Mouse (Mus musculus) cerebellum, adult 9-11 months (tissue): ENCODE measurements at regions not wholly inside any gene's neighbourhood (a gene's known extent, or its start where the extent isn't known, plus 50 kb on each side); places are given as distances from the start of the nearest gene placed in this dataset.
"Not testable (repeated sequence)": the region's sequence is repeated elsewhere in the genome, so short reads cannot be mapped to it uniquely, and the experiment has no call there.

ENCODE experiments used
- DNase-seq: peaks from one replicate; pipeline ENCODE4 v3.0.0; 2022

DNA sequence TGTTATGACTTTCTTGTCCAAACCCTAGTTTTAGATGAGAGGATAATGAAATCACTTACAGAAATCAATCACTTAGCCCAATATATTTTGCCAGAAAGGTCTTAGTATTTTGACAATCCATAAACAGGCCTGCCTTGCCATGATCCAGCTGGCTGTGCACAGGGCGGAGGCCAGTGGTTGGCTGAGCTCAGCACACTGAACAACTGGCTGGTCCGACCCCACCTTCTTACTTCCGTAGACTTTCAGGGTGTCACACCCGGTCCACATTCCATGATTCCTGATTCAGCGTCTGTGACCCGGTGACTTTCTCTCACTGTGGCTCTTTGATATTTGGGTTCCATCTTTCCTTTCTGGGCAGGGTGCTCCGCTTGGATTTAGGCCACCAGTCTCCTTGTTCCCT lies 133.8 kb downstream of the Phlda1 start:
- no peak for DNase-seq

GRCm38 (mm10) chr10:111642683-111643082 lies 136.6 kb downstream of the Phlda1 start:
- DNase-seq = no peak

- not testable (repeated sequence) for DNase-seq
These were observed 147.7 kb downstream of the Phlda1 start for GRCm38 (mm10) chr10:111653773-111654172.

DNA sequence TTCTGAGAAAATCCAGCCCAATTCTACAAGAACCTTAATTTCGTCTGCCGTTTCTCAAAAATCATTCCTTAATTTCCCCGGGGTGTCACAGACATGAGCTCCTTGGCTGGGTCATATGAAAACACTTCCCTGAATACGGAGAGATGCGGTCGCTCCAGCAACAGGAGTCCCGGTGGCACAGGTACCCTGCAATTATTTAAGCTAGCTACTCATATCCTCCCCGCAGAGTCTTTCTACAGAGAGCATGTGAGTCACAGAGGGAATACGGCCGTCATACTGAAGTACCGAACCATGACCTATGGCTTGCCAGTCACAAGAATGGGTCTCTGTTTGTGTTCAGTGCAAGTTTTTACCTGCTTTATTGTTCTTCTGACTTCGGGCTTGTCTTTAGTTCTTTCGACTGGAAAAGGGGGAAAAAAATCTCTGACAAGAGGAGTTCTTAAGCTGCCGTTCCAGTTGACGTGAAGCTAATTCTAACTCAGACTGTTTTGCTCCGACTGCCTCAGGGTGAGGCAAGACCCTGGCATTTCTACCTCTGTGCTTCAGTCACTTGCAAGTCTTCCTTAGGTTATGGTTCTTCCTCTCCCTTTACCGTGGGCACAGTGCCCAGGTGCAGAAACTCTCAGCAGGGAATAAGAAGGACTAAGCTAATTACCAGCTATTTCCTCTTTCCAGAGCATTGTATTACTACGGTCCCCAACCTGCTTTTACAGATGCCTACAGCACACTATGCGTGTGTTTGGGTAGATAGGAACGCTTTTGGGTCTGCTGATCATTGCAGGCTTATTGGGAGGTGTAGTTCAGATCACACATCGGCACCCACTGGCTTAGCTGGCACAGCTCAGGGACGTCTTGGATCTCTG lies 148.5 kb downstream of the Phlda1 start:
- no peak for DNase-seq

- no peak for DNase-seq
These were observed 152.7 kb downstream of the Phlda1 start for GRCm38 (mm10) chr10:111658828-111659227.

DNA sequence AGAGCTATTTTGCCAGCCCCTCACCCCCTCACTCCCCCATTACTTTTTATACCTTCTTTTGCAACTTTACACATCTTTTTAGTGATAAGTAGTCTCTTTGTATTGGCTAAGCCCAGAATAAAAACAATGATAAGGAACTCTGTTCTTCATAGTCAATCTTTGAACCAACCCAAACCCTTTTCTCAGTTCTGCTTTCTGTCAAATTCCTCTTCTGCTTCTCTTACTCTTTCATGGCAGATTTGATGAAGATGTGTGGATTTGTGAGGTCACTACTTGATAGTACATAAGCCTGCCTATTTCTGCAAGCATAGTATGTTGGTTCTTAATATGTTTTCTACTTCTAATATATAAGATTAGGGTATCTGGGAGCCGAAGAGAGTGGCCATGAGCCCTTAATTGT lies 156.6 kb downstream of the Phlda1 start:
- no peak for DNase-seq

- no peak for DNase-seq
These were observed 159.7 kb downstream of the Phlda1 start for GRCm38 (mm10) chr10:111665834-111666233.

DNA sequence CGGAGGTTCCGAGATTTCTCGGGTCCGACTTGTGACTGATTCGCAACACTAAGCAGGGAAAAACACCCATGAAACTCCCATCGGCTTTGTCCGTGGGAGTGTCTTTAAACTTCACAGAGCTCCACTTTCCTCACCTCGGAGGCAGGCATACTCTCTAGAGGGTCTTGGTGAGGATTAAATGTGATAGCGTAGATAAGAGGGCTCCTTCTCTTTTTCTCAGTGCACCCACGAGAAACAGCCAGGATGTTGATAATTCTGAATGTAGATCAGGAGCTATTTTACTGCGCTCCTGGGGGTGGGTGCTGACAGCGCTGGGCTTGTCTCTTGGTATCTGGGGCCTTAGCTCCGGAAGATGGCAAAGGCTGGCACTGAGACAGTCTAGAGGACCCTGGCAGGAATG lies 160.9 kb downstream of the Phlda1 start:
- DNase-seq = no peak

- DNase-seq = no peak
These were observed 162.6 kb downstream of the Phlda1 start for GRCm38 (mm10) chr10:111668639-111669038.

- DNase-seq = no peak
These were observed 163.6 kb downstream of the Phlda1 start for GRCm38 (mm10) chr10:111669658-111670057.

DNA sequence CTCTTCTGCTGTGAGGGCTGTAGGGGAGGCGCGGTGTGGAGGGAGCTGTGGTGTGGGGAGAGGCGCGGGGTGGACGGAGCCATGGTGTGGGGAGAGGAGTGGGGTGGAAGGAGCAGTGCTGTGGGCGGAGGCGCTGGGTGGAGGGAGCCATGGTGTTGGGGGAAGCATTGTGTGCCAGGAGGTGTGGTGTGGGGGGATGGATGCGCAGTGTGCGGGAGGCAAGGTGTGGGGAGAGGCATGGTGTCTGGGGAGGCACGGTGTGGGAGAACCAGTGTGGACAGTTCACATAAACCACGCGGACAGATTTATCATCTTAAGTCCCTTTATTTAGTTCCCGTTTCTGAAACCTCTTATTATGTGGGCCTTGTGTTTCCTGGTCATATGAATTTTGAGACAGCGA lies 164.6 kb downstream of the Phlda1 start:
- DNase-seq = no peak

- DNase-seq = no peak
These were observed 166.6 kb downstream of the Phlda1 start for GRCm38 (mm10) chr10:111672454-111673316.

GRCm38 (mm10) chr10:111673317-111673610 lies 167.2 kb downstream of the Phlda1 start:
- DNase-seq = no peak

DNA sequence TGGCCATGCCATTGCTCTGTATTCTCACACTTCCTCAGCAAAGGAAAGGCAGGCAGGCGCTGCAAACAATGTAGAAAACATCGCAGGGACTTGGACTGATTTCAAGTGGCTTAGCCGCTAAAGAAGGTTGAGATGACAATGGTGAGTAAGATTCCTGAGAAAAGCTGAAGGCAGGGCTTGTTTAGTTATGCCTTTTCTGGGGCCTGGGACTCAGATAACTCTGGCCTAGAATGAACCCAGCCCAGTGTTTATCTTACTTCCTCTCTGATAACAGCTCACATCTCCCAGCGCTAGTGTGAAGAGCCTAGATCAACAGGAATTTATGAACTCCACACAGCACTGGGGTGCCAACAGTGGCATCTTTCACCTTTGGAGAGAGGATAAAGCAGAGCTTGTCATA lies 170.2 kb downstream of the Phlda1 start:
- no peak for DNase-seq

DNA sequence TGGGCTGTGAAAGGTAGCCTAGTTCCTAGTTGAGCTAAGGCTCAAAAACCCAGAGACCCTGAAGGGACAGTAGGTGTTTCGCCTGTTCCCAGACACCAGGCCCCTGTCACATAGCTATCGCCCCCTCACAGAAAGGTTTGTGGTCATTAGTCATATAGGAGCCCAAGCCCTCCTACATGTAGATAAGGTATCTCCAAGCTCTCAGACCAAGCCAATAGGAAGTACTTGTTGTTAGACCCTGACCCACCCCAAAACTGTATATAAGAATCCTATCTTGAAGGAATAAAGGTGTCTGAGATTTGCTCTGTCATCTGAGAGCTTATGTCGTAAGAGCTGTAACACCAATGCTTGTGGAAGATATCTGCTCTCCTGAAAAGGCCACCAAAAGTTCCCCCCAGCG lies 174.8 kb downstream of the Phlda1 start:
- no peak for DNase-seq

- no peak for DNase-seq
These were observed 178.6 kb downstream of the Phlda1 start for GRCm38 (mm10) chr10:111684409-111685346.

- DNase-seq = no peak
These were observed 180.5 kb downstream of the Phlda1 start for GRCm38 (mm10) chr10:111686585-111686984.

GRCm38 (mm10) chr10:111689587-111689986 lies 183.5 kb downstream of the Phlda1 start:
- DNase-seq = no peak

DNA sequence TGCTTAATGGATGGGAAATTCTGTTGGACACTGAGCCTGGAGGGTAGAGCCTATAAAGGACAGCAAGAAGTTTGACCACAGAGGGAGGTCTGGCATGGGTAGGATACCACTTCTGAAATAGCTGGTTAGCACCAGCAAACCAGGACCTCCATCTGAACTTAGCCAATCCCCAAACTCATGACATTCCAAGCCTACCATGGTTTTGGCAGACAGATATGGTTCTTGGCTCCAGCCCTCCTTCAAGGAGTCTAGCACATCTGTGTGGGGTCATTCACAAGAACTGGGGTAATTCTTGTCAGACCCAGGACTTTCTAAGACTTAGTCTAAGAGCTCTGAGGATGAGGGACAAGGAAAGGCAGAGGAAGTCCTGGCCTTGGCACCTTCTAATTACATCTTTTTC lies 187.7 kb downstream of the Phlda1 start:
- DNase-seq = no peak

DNA sequence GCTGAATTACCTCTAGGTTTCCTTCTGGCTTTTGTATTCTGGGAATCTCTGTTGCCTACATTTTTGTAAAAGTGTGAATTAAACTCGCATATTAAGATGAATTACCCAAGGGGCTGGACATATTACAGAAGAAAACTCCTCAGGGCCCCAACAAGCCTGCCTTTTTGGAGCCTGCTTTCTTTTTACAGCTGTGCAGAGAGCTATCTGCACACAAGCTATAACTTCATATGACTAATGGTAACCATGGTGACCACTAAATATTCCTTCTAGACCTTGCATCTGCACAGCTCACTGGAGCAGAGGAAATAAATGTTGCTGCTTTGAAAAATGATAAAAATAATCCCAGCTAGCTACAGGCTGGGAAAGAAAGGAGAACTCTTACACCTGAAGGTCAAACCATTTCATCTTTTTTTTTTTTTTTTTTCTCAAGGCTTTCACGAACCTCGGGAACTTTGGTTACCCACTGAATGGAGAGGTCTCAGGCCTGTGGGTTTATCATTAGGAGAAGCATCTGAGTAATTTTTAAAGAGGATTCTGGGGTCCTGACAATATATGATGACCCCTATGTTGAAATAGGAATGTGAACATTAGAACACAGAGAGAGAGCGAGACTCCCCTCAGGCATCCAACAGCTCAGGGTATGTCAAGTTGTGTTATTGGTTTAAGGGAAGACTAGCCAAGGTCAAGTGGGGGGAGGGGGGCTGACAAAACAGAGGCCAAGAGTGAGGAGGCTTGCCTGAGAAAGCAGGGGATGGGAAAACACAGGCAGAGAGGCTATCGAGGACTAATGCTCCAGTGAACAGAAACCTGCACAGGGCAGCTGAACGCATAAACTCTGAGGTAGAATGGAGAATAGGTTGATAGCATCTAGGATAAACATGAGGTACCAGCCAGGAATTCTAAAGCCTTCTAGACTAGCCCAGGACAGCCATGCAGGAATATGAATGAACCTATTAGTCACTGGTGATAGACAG lies 188.4 kb downstream of the Phlda1 start:
- DNase-seq = no peak

DNA sequence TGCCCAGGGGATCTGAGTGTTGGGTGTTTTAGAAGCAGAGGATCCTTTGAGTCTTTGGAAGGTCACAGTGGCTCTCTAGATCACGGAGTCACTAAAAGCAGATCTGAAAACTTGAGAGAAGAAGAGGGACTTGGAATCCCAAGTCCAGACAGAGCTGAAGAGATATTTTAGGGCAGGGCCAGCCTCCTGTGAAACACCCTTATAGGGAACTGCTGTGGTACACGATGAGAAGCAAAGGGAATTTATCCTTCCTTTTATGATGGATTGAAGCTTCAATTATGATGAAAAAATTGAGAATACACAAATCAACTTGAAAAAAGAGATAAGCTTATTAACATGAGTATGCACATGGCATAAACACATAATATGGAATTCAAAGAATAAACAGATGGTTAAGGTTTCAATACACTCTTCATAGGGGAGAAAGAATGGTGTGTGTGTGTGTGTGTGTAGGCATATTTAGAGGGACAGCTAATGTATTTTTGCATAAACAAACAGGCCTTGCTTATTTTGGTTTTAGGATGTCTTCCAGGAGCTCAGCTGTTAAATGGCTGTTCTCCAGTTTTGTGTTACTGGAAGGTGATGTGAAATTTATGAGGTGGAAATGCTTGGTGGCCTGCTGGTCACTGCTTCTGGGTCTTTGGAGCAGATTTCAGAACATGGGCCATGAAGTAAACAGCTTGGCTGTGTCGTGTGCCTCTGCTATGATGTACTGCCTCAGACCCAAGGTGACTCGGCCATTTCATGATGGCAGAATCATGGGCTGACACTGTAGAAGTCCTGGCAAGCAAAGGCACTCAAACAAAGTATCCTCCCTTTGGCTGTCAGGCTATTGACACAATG lies 190.1 kb downstream of the Phlda1 start:
- no peak for DNase-seq
